Mouse (Mus musculus): ENCODE results near the gene Bid. TPM values are rescaled to one million over a fixed set of nuclear protein-coding genes. Genes with fewer than 3 reads are reported as not detected.
"Not testable (repeated sequence)": the region's sequence is repeated elsewhere in the genome, so short reads cannot be mapped to it uniquely, and the experiment has no call there.

Gene Bid
- polyA plus RNA-seq, 1 experiment: 9.6 TPM

GRCm38 (mm10) chr6:120937104-120937617, 20.5 kb upstream of the Bid start:
- no peak for DNase-seq (ENCODE audit: low read depth)

GRCm38 (mm10) chr6:120934176-120934575, 17.5 kb upstream of the Bid start:
- no peak for DNase-seq (ENCODE audit: low read depth)

- no peak for DNase-seq (ENCODE audit: low read depth)
Measured at GRCm38 (mm10) chr6:120933670-120934069, 17.0 kb upstream of the Bid start.

GRCm38 (mm10) chr6:120932597-120932996, 15.9 kb upstream of the Bid start:
- no peak for DNase-seq (ENCODE audit: low read depth)

GRCm38 (mm10) chr6:120930450-120931306, 14.0 kb upstream of the Bid start:
- no peak for DNase-seq (ENCODE audit: low read depth)

- DNase-seq (ENCODE audit: low read depth): no peak
Measured at GRCm38 (mm10) chr6:120929421-120929820, 12.8 kb upstream of the Bid start.

GRCm38 (mm10) chr6:120927765-120928164, 11.1 kb upstream of the Bid start:
- peak; percentile 38 for DNase-seq (ENCODE audit: low read depth)

GRCm38 (mm10) chr6:120926880-120927279, 10.2 kb upstream of the Bid start:
- DNase-seq (ENCODE audit: low read depth): no peak

- DNase-seq (ENCODE audit: low read depth): not testable (repeated sequence)
Measured at GRCm38 (mm10) chr6:120924791-120925321, 8.2 kb upstream of the Bid start.

- no peak for DNase-seq (ENCODE audit: low read depth)
Measured at GRCm38 (mm10) chr6:120917975-120918374, 1.3 kb upstream of the Bid start.

GRCm38 (mm10) chr6:120916972-120917881, 574 bp upstream of the Bid start:
- not testable (repeated sequence) for DNase-seq (ENCODE audit: low read depth)

- DNase-seq (ENCODE audit: low read depth): no peak
Measured at GRCm38 (mm10) chr6:120915649-120915975, 1.0 kb downstream of the Bid start.

- DNase-seq (ENCODE audit: low read depth): no peak
Measured at GRCm38 (mm10) chr6:120914911-120915648, 1.6 kb downstream of the Bid start.

- no peak for DNase-seq (ENCODE audit: low read depth)
Measured at GRCm38 (mm10) chr6:120914533-120914910, 2.1 kb downstream of the Bid start.

GRCm38 (mm10) chr6:120913783-120914182, 2.9 kb downstream of the Bid start:
- DNase-seq (ENCODE audit: low read depth): no peak

- DNase-seq (ENCODE audit: low read depth): no peak
Measured at GRCm38 (mm10) chr6:120912931-120913330, 3.7 kb downstream of the Bid start.

- DNase-seq (ENCODE audit: low read depth): no peak
Measured at GRCm38 (mm10) chr6:120911213-120912007, 5.2 kb downstream of the Bid start.

GRCm38 (mm10) chr6:120909501-120909900, 7.2 kb downstream of the Bid start:
- no peak for DNase-seq (ENCODE audit: low read depth)

- not testable (repeated sequence) for DNase-seq (ENCODE audit: low read depth)
Measured at GRCm38 (mm10) chr6:120907876-120908597, 8.6 kb downstream of the Bid start.

GRCm38 (mm10) chr6:120906521-120906920, 10.1 kb downstream of the Bid start:
- DNase-seq (ENCODE audit: low read depth): no peak
